Mouse (Mus musculus) erythroblast, embryonic 14.5 days (primary cell): Measurements from ENCODE around the gene Camk1d.

Source experiments
- GATA1 ChIP-seq: IDR thresholded peaks from 2 replicates; pipeline ENCODE4 v1.6.1; 2012; ENCODE audit warnings: low read length, inconsistent platforms, mixed read lengths
- TAL1 ChIP-seq: IDR thresholded peaks from 3 replicates; pipeline ENCODE4 v1.6.1; 2012; ENCODE audit warnings: low read length, inconsistent platforms, mixed read lengths

GRCm38 (mm10) chr2:5717675-5718074, 3.4 kb upstream of the Camk1d start:
- TF ChIP-seq GATA1 (no peak), TAL1 (no peak)
